Mouse (Mus musculus) G1E (cell line): ENCODE data around the gene Map3k21.

Experiments used
- CTCF ChIP-seq: IDR thresholded peaks from 2 replicates; pipeline ENCODE4 v1.5.1; 2012; ENCODE audit warnings: low read depth, low read length, inconsistent platforms, mixed read lengths
- TAL1 ChIP-seq: conservative IDR thresholded peaks from 2 replicates; pipeline ENCODE4 v1.6.1; 2012; ENCODE audit warnings: low read depth, low read length, inconsistent platforms, mixed read lengths

GRCm38 (mm10) chr8:125996031-125996839 is 86.0 kb downstream of the Map3k21 start:
- no peak for TF ChIP-seq CTCF
- TF ChIP-seq TAL1, result no peak
